Mouse (Mus musculus) stomach, embryonic 16.5 days (tissue): ENCODE measurements around the gene Ccng1. TPM values are rescaled to one million over a fixed set of nuclear protein-coding genes. Genes with fewer than 3 reads are reported as not detected.
"Not testable (repeated sequence)": the region's sequence is repeated elsewhere in the genome, so short reads cannot be mapped to it uniquely, and the experiment has no call there.

Experiments used
- ATAC-seq: fragments of 200-750 bp; cut with Nextera tagmentation; 2 replicates; pipeline ENCODE4 v1.8.0; 2017; ENCODE audit warnings: moderate number of reproducible peaks, moderate TSS enrichment; ENCODE audit not compliant: insufficient read depth, low FRiP score
- H3K27ac ChIP-seq: fragments of 300-500 bp; sonication (generic); 2 replicates; pipeline ENCODE4 v1.5.1; 2014; ENCODE audit warnings: low read length
- H3K27me3 ChIP-seq: fragments of 300-500 bp; sonication (generic); 2 replicates; pipeline ENCODE4 v1.6.1; 2014; ENCODE audit warnings: low read length, control low read depth, mixed read lengths; ENCODE audit not compliant: control insufficient read depth, insufficient read depth
- H3K36me3 ChIP-seq: fragments of 300-500 bp; sonication (generic); 2 replicates; pipeline ENCODE4 v1.6.1; 2014; ENCODE audit warnings: low read length; ENCODE audit not compliant: control insufficient read depth, insufficient read depth
- H3K4me1 ChIP-seq: fragments of 300-500 bp; sonication (generic); 2 replicates; pipeline ENCODE4 v1.6.1; 2014; ENCODE audit warnings: low read length, control low read depth, mixed read lengths; ENCODE audit not compliant: control insufficient read depth, insufficient read depth
- H3K4me2 ChIP-seq: fragments of 300-500 bp; sonication (generic); 2 replicates; pipeline ENCODE4 v1.6.1; 2014; ENCODE audit warnings: low read depth, low read length, mixed read lengths
- H3K4me3 ChIP-seq: fragments of 300-500 bp; sonication (generic); replicated peaks from 2 replicates; pipeline ENCODE4 v1.5.1; 2014; ENCODE audit warnings: mild to moderate bottlenecking, low read length
- H3K9ac ChIP-seq: fragments of 300-500 bp; sonication (generic); 2 replicates; pipeline ENCODE4 v1.6.1; 2014; ENCODE audit warnings: low read length
- H3K9me3 ChIP-seq: fragments of 300-500 bp; sonication (generic); replicated peaks from 2 replicates; pipeline ENCODE4 v1.6.1; 2016; ENCODE audit warnings: low read length, control low read depth; ENCODE audit not compliant: control insufficient read depth
- WGBS: fragments of 180-500 bp; shearing (Covaris S2); extraction: QIAGEN DNeasy Blood & Tissue Kit; methylation state at CpG from one replicate; pipeline ENCODE4 v1.1.7; 2014; 5-methylcytosine and 5-hydroxymethylcytosine counted together
- polyA plus RNA-seq: library from polyadenylated mRNA; unstranded; fragments of >200 nt; fragmentation: Nextera tagmentation; extraction: Ambion mirVana; gene quantifications from 2 replicates; pipeline ENCODE4 v1.2.1, GENCODE M21; 2015

Ccng1 gene
- polyA plus RNA-seq, 1 experiment from 2014 or later: 75.7 TPM

DNA sequence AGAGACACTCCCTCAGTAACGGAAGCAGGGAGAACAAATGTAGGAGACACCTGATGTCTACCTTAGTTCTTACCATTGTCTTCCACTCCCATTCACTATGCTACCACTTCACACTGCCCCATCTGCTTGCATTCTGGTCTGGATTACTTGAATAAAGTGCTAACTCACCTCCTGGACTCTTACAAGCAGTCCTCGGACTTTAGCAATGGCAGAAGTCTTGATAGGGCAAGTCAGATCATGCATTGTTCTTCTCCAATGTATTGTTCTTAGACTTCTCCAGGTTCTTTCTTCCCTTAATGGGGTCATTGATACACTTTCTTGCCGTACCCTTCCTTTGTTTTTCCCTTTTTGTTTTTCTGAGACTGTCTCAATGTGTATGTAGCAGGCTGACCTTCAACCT lies 17.7 kb downstream of the Ccng1 start:
- no peak for ATAC-seq
- WGBS: 92% methylated on average over 3 of the region's 3 CpGs
- Histone ChIP-seq H3K4me2 (no peak overlapping the region), H3K9ac (no peak overlapping the region), H3K36me3 (peaks cover 9% of the 10 kb centered on the region), H3K27me3 (no peaks in the 10 kb centered on the region), H3K9me3 (no peaks in the 10 kb centered on the region), H3K4me1 (peaks cover 10% of the 10 kb centered on the region), H3K4me3 (no peak overlapping the region), H3K27ac (no peak overlapping the region)

- 0 out of 2 replicates have a peak overlapping the region, but pooled peaks have one; percentile 69 for H3K27ac ChIP-seq
- no peak for ATAC-seq
- peaks cover 17% of the 10 kb centered on the region for H3K4me1 ChIP-seq
- peak overlapping the region; percentile 91 for H3K9ac ChIP-seq
- 3% methylated on average over 11 of the region's 11 CpGs for WGBS
- H3K36me3 ChIP-seq: peaks cover 9% of the 10 kb centered on the region
- no peaks in the 10 kb centered on the region for H3K9me3 ChIP-seq
- peak overlapping the region; percentile 71 for H3K4me3 ChIP-seq
- H3K27me3 ChIP-seq: no peaks in the 10 kb centered on the region
- H3K4me2 ChIP-seq: peak overlapping the region; percentile 88
These were observed 20.8 kb downstream of the Ccng1 start for GRCm38 (mm10) chr11:40734251-40734752.

DNA sequence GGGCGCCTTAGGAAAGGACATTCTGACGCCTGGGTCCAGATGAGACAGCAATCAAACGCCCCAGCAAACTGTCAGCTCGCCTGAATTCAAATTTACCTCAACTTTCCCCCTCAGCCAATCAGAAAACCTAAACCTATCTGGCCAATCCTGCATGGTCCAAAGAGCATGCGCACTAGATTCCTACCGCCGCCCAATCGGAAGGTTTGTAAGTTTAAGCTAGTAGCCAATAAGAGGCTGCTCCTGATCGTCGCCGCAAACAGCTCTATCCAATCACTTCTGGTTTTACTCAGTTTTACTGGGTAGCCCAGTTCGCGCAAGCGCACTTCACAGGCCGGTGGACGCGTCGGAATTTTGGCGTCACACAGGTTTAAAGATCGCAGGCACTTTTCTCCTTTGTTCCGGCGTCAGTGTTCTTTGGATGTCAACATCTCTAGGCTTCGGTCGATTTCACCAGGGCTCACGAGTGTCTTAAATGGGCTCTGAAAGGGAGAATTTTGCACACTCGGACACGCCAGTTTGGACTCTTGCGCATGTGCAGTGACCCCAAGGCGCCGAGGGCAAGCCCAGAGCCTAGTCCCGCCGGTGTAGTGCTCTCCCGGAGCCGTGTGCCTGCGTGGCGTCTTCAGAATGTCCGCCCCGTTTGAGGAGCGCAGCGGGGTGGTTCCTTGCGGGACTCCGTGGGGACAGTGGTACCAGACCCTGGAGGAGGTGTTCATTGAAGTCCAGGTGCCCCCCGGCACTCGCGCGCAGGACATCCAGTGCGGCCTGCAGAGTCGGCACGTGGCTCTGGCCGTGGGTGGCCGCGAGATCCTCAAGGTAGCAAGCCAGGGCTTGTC lies 21.6 kb downstream of the Ccng1 start, which contains the start of the genes Hmmr and Nudcd2:
Gene Hmmr (minus strand): TSS at position 84 of the 836 bp plus-strand sequence.
Gene Nudcd2 (plus strand): TSS at position 329 of the 836 bp plus-strand sequence.
- WGBS: under 1% methylated on average over 52 of the region's 52 CpGs

GRCm38 (mm10) chr11:40732997-40733338 lies 22.1 kb downstream of the Ccng1 start:
- no peaks in the 10 kb centered on the region for H3K9me3 ChIP-seq
- peak overlapping the region; percentile 47; the same call in 1 of the 2 replicates for H3K27ac ChIP-seq
- peaks cover 17% of the 10 kb centered on the region for H3K4me1 ChIP-seq
- 1% methylated on average over 14 of the region's 14 CpGs for WGBS
- no peaks in the 10 kb centered on the region for H3K27me3 ChIP-seq
- peak; percentile 8; the same call in 1 of the 2 replicates for ATAC-seq
- H3K4me2 ChIP-seq: peak overlapping the region; percentile 86
- H3K36me3 ChIP-seq: peaks cover 9% of the 10 kb centered on the region
- H3K4me3 ChIP-seq: peak overlapping the region; percentile 71
- H3K9ac ChIP-seq: peak overlapping the region; percentile 76

More for the DNA sequence above, 21.6 kb downstream of the Ccng1 start, which contains the start of the genes Hmmr and Nudcd2:
- H3K9me3 ChIP-seq: no peaks in the 10 kb centered on the region
- H3K4me1 ChIP-seq: peaks cover 17% of the 10 kb centered on the region
- peak within 1 kb of the TSS; percentile 88 for H3K4me2 ChIP-seq
- peak within 1 kb of the TSS; percentile 91 for H3K9ac ChIP-seq
- peak; percentile 99 for ATAC-seq
- peaks cover 9% of the 10 kb centered on the region for H3K36me3 ChIP-seq
- H3K4me3 ChIP-seq: peak within 1 kb of the TSS; percentile 71
- H3K27ac ChIP-seq: peak within 1 kb of the TSS; percentile 69
- H3K27me3 ChIP-seq: no peaks in the 10 kb centered on the region

DNA sequence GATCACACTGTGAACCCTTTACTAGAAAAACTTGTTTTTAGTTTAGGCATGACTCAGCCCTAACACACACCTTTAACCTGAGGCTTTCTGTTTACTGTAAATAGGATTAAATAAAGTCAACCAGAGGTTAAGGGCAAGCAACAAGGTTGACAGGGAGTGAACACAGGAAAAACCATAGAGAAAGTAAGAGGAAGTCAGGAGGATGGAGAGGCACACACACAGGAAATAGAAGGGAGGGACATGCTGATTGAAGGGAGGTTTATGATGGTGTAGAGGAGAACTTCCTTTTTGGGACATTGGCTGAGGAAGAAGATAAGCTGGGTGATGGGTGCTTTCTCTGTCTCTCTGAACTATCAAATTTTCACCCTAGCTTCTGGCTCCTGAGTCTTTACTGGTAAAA lies 36.8 kb downstream of the Ccng1 start:
- H3K9ac ChIP-seq: no peak overlapping the region
- H3K4me2 ChIP-seq: no peak overlapping the region
- no peaks in the 10 kb centered on the region for H3K4me1 ChIP-seq
- H3K27me3 ChIP-seq: no peaks in the 10 kb centered on the region
- H3K27ac ChIP-seq: no peak overlapping the region
- H3K9me3 ChIP-seq: no peaks in the 10 kb centered on the region
- no peak overlapping the region for H3K4me3 ChIP-seq
- peaks cover 22% of the 10 kb centered on the region for H3K36me3 ChIP-seq
- ATAC-seq: no peak

GRCm38 (mm10) chr11:40715524-40715923 lies 39.6 kb downstream of the Ccng1 start:
- Histone ChIP-seq H3K9ac (no peak overlapping the region), H3K4me2 (no peak overlapping the region), H3K36me3 (peaks cover 19% of the 10 kb centered on the region), H3K27me3 (no peaks in the 10 kb centered on the region), H3K27ac (no peak overlapping the region), H3K4me3 (no peak overlapping the region), H3K4me1 (no peaks in the 10 kb centered on the region), H3K9me3 (no peaks in the 10 kb centered on the region)
- 93% methylated on average over 5 of the region's 5 CpGs for WGBS
- ATAC-seq: no peak

DNA sequence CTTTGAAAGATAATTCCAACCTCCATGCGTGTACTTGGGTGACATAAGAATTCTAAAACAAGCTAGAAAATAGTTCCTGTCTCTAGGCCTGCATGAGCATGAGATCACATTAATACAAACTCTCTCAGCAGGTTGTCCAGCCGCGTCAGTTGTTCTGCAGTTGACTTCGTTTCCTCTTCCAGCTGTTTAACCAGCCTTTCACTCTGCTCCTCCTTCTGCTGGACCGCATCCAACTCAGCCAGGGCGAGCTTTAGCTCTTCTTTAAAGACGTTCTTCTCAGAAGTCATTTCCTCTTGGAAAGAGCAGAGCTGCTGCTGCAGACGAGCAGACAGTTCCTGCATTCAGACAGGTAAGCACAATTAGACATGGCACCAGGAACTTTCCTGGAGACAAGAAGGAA lies 41.3 kb downstream of the Ccng1 start:
- H3K4me1 ChIP-seq: no peaks in the 10 kb centered on the region
- peaks cover 23% of the 10 kb centered on the region for H3K36me3 ChIP-seq
- no peaks in the 10 kb centered on the region for H3K9me3 ChIP-seq
- no peak overlapping the region for H3K27ac ChIP-seq
- 72% methylated on average over 8 of the region's 8 CpGs for WGBS
- ATAC-seq: no peak
- no peaks in the 10 kb centered on the region for H3K27me3 ChIP-seq
- no peak overlapping the region for H3K4me2 ChIP-seq
- no peak overlapping the region for H3K9ac ChIP-seq
- no peak overlapping the region for H3K4me3 ChIP-seq

DNA sequence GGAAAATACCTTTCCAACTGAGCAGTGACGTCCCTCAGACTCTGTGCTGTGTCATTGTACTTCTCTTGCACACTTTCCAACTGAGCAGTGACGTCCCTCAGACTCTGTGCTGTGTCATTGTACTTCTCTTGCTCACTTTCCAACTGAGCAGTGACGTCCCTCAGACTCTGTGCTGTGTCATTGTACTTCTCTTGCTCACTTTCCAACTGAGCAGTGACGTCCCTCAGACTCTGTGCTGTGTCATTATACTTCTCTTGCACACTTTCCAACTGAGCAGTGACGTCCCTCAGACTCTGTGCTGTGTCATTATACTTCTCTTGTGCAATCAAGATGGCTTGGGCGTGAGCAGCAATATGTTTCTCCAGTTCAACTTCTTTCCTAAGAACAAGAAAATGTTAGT lies 45.2 kb downstream of the Ccng1 start:
- not testable (repeated sequence) for ATAC-seq, H3K9ac ChIP-seq, H3K4me2 ChIP-seq, H3K9me3 ChIP-seq, H3K4me3 ChIP-seq, H3K4me1 ChIP-seq, H3K27ac ChIP-seq, H3K27me3 ChIP-seq
- peaks cover 16% of the 10 kb centered on the region for H3K36me3 ChIP-seq
- WGBS: 91% methylated on average over 6 of the region's 6 CpGs
